Mouse (Mus musculus): ENCODE measurements around the gene Vinac1.
"Not testable (repeated sequence)": the region's sequence is repeated elsewhere in the genome, so short reads cannot be mapped to it uniquely, and the experiment has no call there.

Vinac1 gene

GRCm38 (mm10) chr2:129046172-129046845, 1.7 kb downstream of the Vinac1 start:
- in situ Hi-C loops (cut with MboI; ENCODE audit: unreplicated experiment in 2 of 2) = no loop called here

- in situ Hi-C loops (cut with MboI; ENCODE audit: unreplicated experiment in 2 of 2) = no loop called here
Observed at GRCm38 (mm10) chr2:129040567-129040966, 7.4 kb downstream of the Vinac1 start.

GRCm38 (mm10) chr2:129038937-129039631, 8.9 kb downstream of the Vinac1 start:
- in situ Hi-C loops (cut with MboI; ENCODE audit: unreplicated experiment in 2 of 2) = no loop called here

- in situ Hi-C loops (cut with MboI; ENCODE audit: unreplicated experiment in 2 of 2) = no loop called here
Observed at GRCm38 (mm10) chr2:129038426-129038936, 9.5 kb downstream of the Vinac1 start.

GRCm38 (mm10) chr2:129035381-129035780, 12.6 kb downstream of the Vinac1 start:
- in situ Hi-C loops (cut with MboI; ENCODE audit: unreplicated experiment in 2 of 2) = no loop called here

GRCm38 (mm10) chr2:129024820-129025219, 23.2 kb downstream of the Vinac1 start:
- in situ Hi-C loops (cut with MboI; ENCODE audit: unreplicated experiment in 2 of 2) = no loop called here

- in situ Hi-C loops (cut with MboI; ENCODE audit: unreplicated experiment in 2 of 2) = no loop called here
Observed at GRCm38 (mm10) chr2:129020106-129020505, 27.9 kb downstream of the Vinac1 start.

- in situ Hi-C loops (cut with MboI; ENCODE audit: unreplicated experiment in 2 of 2) = not testable (repeated sequence)
Observed at GRCm38 (mm10) chr2:129008867-129009266, 39.1 kb downstream of the Vinac1 start.

- in situ Hi-C loops (cut with MboI; ENCODE audit: unreplicated experiment in 2 of 2) = no loop called here
Observed at GRCm38 (mm10) chr2:129006194-129006749, 41.7 kb downstream of the Vinac1 start.

GRCm38 (mm10) chr2:129004872-129005271, 43.1 kb downstream of the Vinac1 start:
- in situ Hi-C loops (cut with MboI; ENCODE audit: unreplicated experiment in 2 of 2) = no loop called here

- in situ Hi-C loops (cut with MboI; ENCODE audit: unreplicated experiment in 2 of 2) = no loop called here
Observed at GRCm38 (mm10) chr2:128984746-128985145, 63.2 kb downstream of the Vinac1 start.

GRCm38 (mm10) chr2:128975572-128975971, 72.4 kb downstream of the Vinac1 start:
- in situ Hi-C loops (cut with MboI; ENCODE audit: unreplicated experiment in 2 of 2) = no loop called here
